Mouse (Mus musculus) G1E (cell line): ENCODE results near the gene Prm2.

Experiments
- CTCF ChIP-seq: IDR thresholded peaks from 2 replicates; pipeline ENCODE4 v1.5.1; 2012; ENCODE audit warnings: low read depth, low read length, inconsistent platforms, mixed read lengths
- GATA1 ChIP-seq: IDR thresholded peaks from 2 replicates; pipeline ENCODE4 v1.6.1; 2012; ENCODE audit warnings: borderline replicate concordance, low read length, inconsistent platforms, mixed read lengths

- TF ChIP-seq CTCF (no peak), GATA1 (no peak)
Measured at GRCm38 (mm10) chr16:10770531-10771325, 25.2 kb downstream of the Prm2 start.
